Mouse (Mus musculus): ENCODE data around the gene Awat2.

GRCm38 (mm10) chrX:100409245-100409644, 33.3 kb downstream of the Awat2 start:
- TF ChIP-seq CTCF (IDR thresholded peaks at IDR 0.05; ENCODE audit: control insufficient read depth, insufficient read depth, low read length) = no peak
- TF ChIP-seq POLR2A (IDR thresholded peaks at IDR 0.05; ENCODE audit: borderline replicate concordance, control insufficient read depth, low read depth, low read length) = no peak

Data from bone marrow, adult 2 months (tissue).